Mouse (Mus musculus) adrenal gland, adult (tissue): ENCODE results near the gene Tma7.

Experiments used
- DNase-seq, 2 experiments: peaks; one replicate each; pipeline ENCODE4 v3.0.0; 2022 to 2023; ENCODE audit warnings: low spot score in 1 of 2; ENCODE audit not compliant: inconsistent age in 2 of 2

Tma7 gene

GRCm38 (mm10) chr9:109082124-109082800, at the start of gene Tma7, which contains the start of gene Ccdc51:
Gene Tma7, minus strand, starts transcription at chr9:109082587.
Gene Ccdc51, plus strand, starts transcription at chr9:109082493.
- peak; percentile 91 to 97 for DNase-seq

- DNase-seq, result peak in 1 of 2 experiments; percentile 72
These were observed 47.7 kb upstream of the Tma7 start for GRCm38 (mm10) chr9:109130076-109130475.

GRCm38 (mm10) chr9:109128211-109128610, 45.8 kb upstream of the Tma7 start:
- DNase-seq, result peak; percentile 28 to 82

GRCm38 (mm10) chr9:109127076-109127475, 44.7 kb upstream of the Tma7 start:
- no peak for DNase-seq

GRCm38 (mm10) chr9:109125481-109125880, 43.1 kb upstream of the Tma7 start:
- no peak for DNase-seq

- DNase-seq, result no peak
These were observed 42.7 kb upstream of the Tma7 start for GRCm38 (mm10) chr9:109125043-109125442.

GRCm38 (mm10) chr9:109124164-109124563, 41.8 kb upstream of the Tma7 start:
- peak in 1 of 2 experiments; percentile 41 for DNase-seq

- peak; percentile 47 to 74 for DNase-seq
These were observed 40.9 kb upstream of the Tma7 start for GRCm38 (mm10) chr9:109123266-109123665.

GRCm38 (mm10) chr9:109122553-109123085, 40.2 kb upstream of the Tma7 start:
- DNase-seq, result peak; percentile 39 to 77

- DNase-seq, result peak; percentile 9 to 44
These were observed 38.6 kb upstream of the Tma7 start for GRCm38 (mm10) chr9:109120956-109121355.

GRCm38 (mm10) chr9:109119571-109119970, 37.2 kb upstream of the Tma7 start:
- peak; percentile 38 to 44 for DNase-seq

- peak; percentile 39 to 71 for DNase-seq
These were observed 35.7 kb upstream of the Tma7 start for GRCm38 (mm10) chr9:109118106-109118505.

GRCm38 (mm10) chr9:109116205-109116604, 33.8 kb upstream of the Tma7 start:
- DNase-seq, result peak; percentile 87 to 92

- peak in 1 of 2 experiments; percentile 11 for DNase-seq
These were observed 32.5 kb upstream of the Tma7 start for GRCm38 (mm10) chr9:109114871-109115270.

GRCm38 (mm10) chr9:109114276-109114675, 31.9 kb upstream of the Tma7 start:
- peak in 1 of 2 experiments; percentile 13 for DNase-seq

GRCm38 (mm10) chr9:109113331-109113730, 30.9 kb upstream of the Tma7 start:
- DNase-seq, result peak in 1 of 2 experiments; percentile 7

GRCm38 (mm10) chr9:109111591-109111990, 29.2 kb upstream of the Tma7 start:
- no peak for DNase-seq

- DNase-seq, result peak in 1 of 2 experiments; percentile 4
These were observed 28.7 kb upstream of the Tma7 start for GRCm38 (mm10) chr9:109111101-109111500.

- DNase-seq, result no peak
These were observed 27.9 kb upstream of the Tma7 start for GRCm38 (mm10) chr9:109110240-109110639.

- no peak for DNase-seq
These were observed 25.0 kb upstream of the Tma7 start for GRCm38 (mm10) chr9:109107341-109107740.

- peak in 1 of 2 experiments; percentile 24 for DNase-seq
These were observed 23.3 kb upstream of the Tma7 start for GRCm38 (mm10) chr9:109105648-109106047.

GRCm38 (mm10) chr9:109105011-109105410, 22.6 kb upstream of the Tma7 start:
- DNase-seq, result peak; percentile 78 to 89
